Mouse (Mus musculus) stomach, embryonic 14.5 days (tissue): ENCODE measurements at regions not wholly inside any gene's neighbourhood (a gene's known extent, or its start where the extent isn't known, plus 50 kb on each side); places are given as distances from the start of the nearest gene placed in this dataset.

Source experiments
- ATAC-seq: fragments of 200-750 bp; cut with Nextera tagmentation; 2 replicates; pipeline ENCODE4 v1.8.0; 2017; ENCODE audit warnings: low read depth, moderate TSS enrichment; ENCODE audit not compliant: insufficient number of reproducible peaks, insufficient read depth, low FRiP score
- H3K27ac ChIP-seq: fragments of 300-500 bp; sonication (generic); 2 replicates; pipeline ENCODE4 v1.5.1; 2014; ENCODE audit warnings: mild to moderate bottlenecking, low read length, moderate library complexity, mixed read lengths
- H3K27me3 ChIP-seq: fragments of 300-500 bp; sonication (generic); 2 replicates; pipeline ENCODE4 v1.6.1; 2014; ENCODE audit warnings: low read length, control low read depth, mixed read lengths; ENCODE audit not compliant: control insufficient read depth, insufficient read depth
- H3K36me3 ChIP-seq: fragments of 300-500 bp; sonication (generic); 2 replicates; pipeline ENCODE4 v1.6.1; 2014; ENCODE audit warnings: mild to moderate bottlenecking, control low read depth, low read length, moderate library complexity, mixed read lengths; ENCODE audit not compliant: control insufficient read depth, insufficient read depth
- H3K4me1 ChIP-seq: fragments of 300-500 bp; sonication (generic); 2 replicates; pipeline ENCODE4 v1.6.1; 2014; ENCODE audit warnings: low read length, control low read depth, mixed read lengths; ENCODE audit not compliant: control insufficient read depth, insufficient read depth
- H3K4me2 ChIP-seq: fragments of 300-500 bp; sonication (generic); replicated peaks from 2 replicates; pipeline ENCODE4 v1.6.1; 2014; ENCODE audit warnings: low read depth, low read length, control low read depth
- H3K4me3 ChIP-seq: fragments of 300-500 bp; sonication (generic); 2 replicates; pipeline ENCODE4 v1.5.1; 2014; ENCODE audit warnings: low read depth, low read length, control low read depth
- H3K9ac ChIP-seq: fragments of 300-500 bp; sonication (generic); replicated peaks from 2 replicates; pipeline ENCODE4 v1.6.1; 2014; ENCODE audit warnings: low read depth, mild to moderate bottlenecking, control low read depth, low read length, moderate library complexity, mixed read lengths
- H3K9me3 ChIP-seq: fragments of 300-500 bp; sonication (generic); 2 replicates; pipeline ENCODE4 v1.6.1; 2016; ENCODE audit warnings: low read depth, low read length, control low read depth; ENCODE audit not compliant: control insufficient read depth
- WGBS: fragments of 180-500 bp; shearing (Covaris S2); extraction: QIAGEN DNeasy Blood & Tissue Kit; methylation state at CpG from one replicate; pipeline ENCODE4 v1.1.7; 2014; 5-methylcytosine and 5-hydroxymethylcytosine counted together

GRCm38 (mm10) chr16:8117543-8118167, 307.3 kb downstream of the Tmem114 start:
- Histone ChIP-seq H3K9me3 (no peaks in the 10 kb centered on the region), H3K9ac (no peak overlapping the region), H3K27ac (no peak overlapping the region), H3K4me1 (no peaks in the 10 kb centered on the region), H3K4me3 (no peak overlapping the region), H3K27me3 (no peaks in the 10 kb centered on the region), H3K36me3 (no peaks in the 10 kb centered on the region), H3K4me2 (no peak overlapping the region)
- no peak for ATAC-seq
- WGBS = 31% methylated on average over 11 of the region's 11 CpGs

GRCm38 (mm10) chr16:8111329-8112116, 313.4 kb downstream of the Tmem114 start:
- H3K36me3 ChIP-seq = no peaks in the 10 kb centered on the region
- no peaks in the 10 kb centered on the region for H3K27me3 ChIP-seq
- no peak overlapping the region for H3K4me2 ChIP-seq
- no peak overlapping the region for H3K4me3 ChIP-seq
- H3K4me1 ChIP-seq = peaks cover 15% of the 10 kb centered on the region
- no peak overlapping the region for H3K27ac ChIP-seq
- WGBS = 29% methylated on average over 9 of the region's 9 CpGs
- H3K9me3 ChIP-seq = no peaks in the 10 kb centered on the region
- ATAC-seq = no peak
- H3K9ac ChIP-seq = no peak overlapping the region

GRCm38 (mm10) chr16:8108141-8109122, 316.5 kb downstream of the Tmem114 start:
- Histone ChIP-seq H3K9me3 (no peaks in the 10 kb centered on the region), H3K4me3 (no peak overlapping the region), H3K27ac (peak overlapping the region; percentile 33; the same call in 1 of the 2 replicates), H3K4me1 (peaks cover 15% of the 10 kb centered on the region), H3K36me3 (no peaks in the 10 kb centered on the region), H3K27me3 (no peaks in the 10 kb centered on the region), H3K9ac (no peak overlapping the region), H3K4me2 (0 out of 2 replicates have a peak overlapping the region, but pooled peaks have one; percentile 18)
- ATAC-seq = peak; percentile 33; the same call in 1 of the 2 replicates
- WGBS = 37% methylated on average over 19 of the region's 19 CpGs

GRCm38 (mm10) chr16:8079024-8079423, 345.9 kb downstream of the Tmem114 start:
- Histone ChIP-seq H3K9ac (no peak overlapping the region), H3K4me2 (no peak overlapping the region), H3K4me3 (no peak overlapping the region), H3K9me3 (no peaks in the 10 kb centered on the region), H3K27ac (no peak overlapping the region), H3K27me3 (no peaks in the 10 kb centered on the region), H3K36me3 (no peaks in the 10 kb centered on the region), H3K4me1 (no peaks in the 10 kb centered on the region)
- no peak for ATAC-seq
- 62% methylated on average over 2 of the region's 2 CpGs for WGBS

GRCm38 (mm10) chr16:8078461-8078860, 346.5 kb downstream of the Tmem114 start:
- Histone ChIP-seq H3K9ac (no peak overlapping the region), H3K36me3 (no peaks in the 10 kb centered on the region), H3K27me3 (no peaks in the 10 kb centered on the region), H3K4me1 (no peaks in the 10 kb centered on the region), H3K4me2 (no peak overlapping the region), H3K4me3 (no peak overlapping the region), H3K9me3 (no peaks in the 10 kb centered on the region), H3K27ac (no peak overlapping the region)
- ATAC-seq = no peak
- 49% methylated on average over 3 of the region's 3 CpGs for WGBS

- no peak overlapping the region for H3K4me2 ChIP-seq
- no peak for ATAC-seq
- no peak overlapping the region for H3K27ac ChIP-seq
- H3K4me1 ChIP-seq = no peaks in the 10 kb centered on the region
- no peak overlapping the region for H3K9ac ChIP-seq
- no peaks in the 10 kb centered on the region for H3K36me3 ChIP-seq
- WGBS = 64% methylated on average over 4 of the region's 4 CpGs
- H3K4me3 ChIP-seq = no peak overlapping the region
- no peaks in the 10 kb centered on the region for H3K9me3 ChIP-seq
- no peaks in the 10 kb centered on the region for H3K27me3 ChIP-seq
Observed at GRCm38 (mm10) chr16:8074729-8075128, 350.2 kb downstream of the Tmem114 start.

GRCm38 (mm10) chr16:8053936-8054335, 371.0 kb downstream of the Tmem114 start:
- ATAC-seq = no peak
- H3K4me2 ChIP-seq = no peak overlapping the region
- no peak overlapping the region for H3K4me3 ChIP-seq
- WGBS = 40% methylated on average over 5 of the region's 5 CpGs
- no peaks in the 10 kb centered on the region for H3K27me3 ChIP-seq
- no peak overlapping the region for H3K27ac ChIP-seq
- H3K9ac ChIP-seq = no peak overlapping the region
- H3K36me3 ChIP-seq = no peaks in the 10 kb centered on the region
- H3K4me1 ChIP-seq = no peaks in the 10 kb centered on the region
- H3K9me3 ChIP-seq = no peaks in the 10 kb centered on the region

GRCm38 (mm10) chr16:8008966-8009365, 416.0 kb downstream of the Tmem114 start:
- Histone ChIP-seq H3K27me3 (no peaks in the 10 kb centered on the region), H3K27ac (no peak overlapping the region), H3K4me2 (no peak overlapping the region), H3K4me3 (no peak overlapping the region), H3K36me3 (no peaks in the 10 kb centered on the region), H3K9me3 (no peaks in the 10 kb centered on the region), H3K9ac (no peak overlapping the region), H3K4me1 (no peaks in the 10 kb centered on the region)
- ATAC-seq = no peak
- WGBS = 67% methylated on average over 3 of the region's 3 CpGs
